Comparison of ENCODE assay signal across 9 mouse cellular contexts in genomic region chr15:57568006-57568630, GRCm38 (mm10).
A peak's percentile ranks its signal among the peaks of the same experiment; 100 is the strongest.
DNase-seq lines count a peak whose midpoint lies in the region; ATAC-seq and TF ChIP-seq lines count a peak whose summit lies in the region.
"Had no signal": no experiment of that assay in that cellular context is flagged by ENCODE, and none has a peak within 500 bp of the region (broad histone marks: within the 10 kb centered on the region; RNA-seq: fewer than 3 reads in every experiment).

No protein-coding gene starts in this region.

- in situ Hi-C loops in CH12.LX (cut with MboI; ENCODE audit: low pct_ligation_motif_present, low pct_unique_long_range_greater_than_20kb, low sequenced_read_pairs) = no loop called here

- TF ChIP-seq EP300 in CH12.LX (IDR thresholded peaks at IDR 0.05; ENCODE audit: low read length) = no peak

- no peak for ATAC-seq in embryonic facial prominence, embryonic 12.5 days (ENCODE audit: insufficient number of reproducible peaks, insufficient read depth, low FRiP score, low TSS enrichment)

- WGBS in heart, embryonic 10.5 days = 54% methylated on average over 5 of the region's 5 CpGs
- WGBS in embryonic facial prominence, embryonic 12.5 days = 52% methylated on average over 5 of the region's 5 CpGs

- H3K27ac ChIP-seq in heart, embryonic 10.5 days = no peak overlapping the region
- H3K27ac ChIP-seq in CH12.LX (ENCODE audit: insufficient read depth, low read depth) = peak overlapping the region; percentile 64
- H3K27ac ChIP-seq in embryonic facial prominence, embryonic 12.5 days = 0 out of 2 replicates have a peak overlapping the region, but pooled peaks have one; percentile 3

- TF ChIP-seq POLR2A in CH12.LX (IDR thresholded peaks at IDR 0.05; ENCODE audit: low read depth, low read length) = no peak

- H3K4me2 ChIP-seq in CH12.LX (ENCODE audit: insufficient read depth, low read depth, poor library complexity, severe bottlenecking) = peak overlapping the region; percentile 2; the same call in 1 of the 2 replicates
- H3K4me2 ChIP-seq in embryonic facial prominence, embryonic 12.5 days (replicated peaks) = no peak overlapping the region

- no peak for TF ChIP-seq RAD21 in CH12.LX (IDR thresholded peaks at IDR 0.05; ENCODE audit: low read depth, low read length)

- dilution Hi-C loops in CH12.LX (cut with MboI; ENCODE audit: extremely low pct_ligation_motif_present, extremely low pct_unique_long_range_greater_than_20kb, low sequenced_read_pairs) = no loop called here

- H3K27me3 ChIP-seq in heart, embryonic 10.5 days (ENCODE audit: insufficient read depth, poor library complexity, severe bottlenecking) = no peaks in the 10 kb centered on the region
- H3K27me3 ChIP-seq in CH12.LX (replicated peaks) = no peaks in the 10 kb centered on the region
- no peaks in the 10 kb centered on the region for H3K27me3 ChIP-seq in embryonic facial prominence, embryonic 12.5 days
- H3K27me3 ChIP-seq: megakaryocyte, embryonic 14.5 days had no signal

- H3K36me3 ChIP-seq in heart, embryonic 10.5 days = no peaks in the 10 kb centered on the region
- peaks cover 0 to 2% of the 10 kb centered on the region in 2 experiments for H3K36me3 ChIP-seq in CH12.LX (replicated peaks in 1 of 2; ENCODE audit: control insufficient read depth in 1 of 2, insufficient read depth in 1 of 2, low read length in 1 of 2)
- no peaks in the 10 kb centered on the region for H3K36me3 ChIP-seq in embryonic facial prominence, embryonic 12.5 days

- no peaks in the 10 kb centered on the region for H3K9me3 ChIP-seq in heart, embryonic 10.5 days
- no peaks in the 10 kb centered on the region for H3K9me3 ChIP-seq in CH12.LX (replicated peaks; ENCODE audit: low read length)
- H3K9me3 ChIP-seq in embryonic facial prominence, embryonic 12.5 days = no peaks in the 10 kb centered on the region
- H3K9me3 ChIP-seq: megakaryocyte, embryonic 14.5 days had no signal

- no peaks in the 10 kb centered on the region for H3K4me1 ChIP-seq in heart, embryonic 10.5 days
- peaks cover 13 to 61% of the 10 kb centered on the region in 2 experiments for H3K4me1 ChIP-seq in CH12.LX (ENCODE audit: control insufficient read depth in 1 of 2, insufficient read depth in 2 of 2)
- H3K4me1 ChIP-seq in embryonic facial prominence, embryonic 12.5 days = no peaks in the 10 kb centered on the region
- H3K4me1 ChIP-seq: megakaryocyte, embryonic 14.5 days had no signal

- no peak for TF ChIP-seq CTCF in CH12.LX (conservative IDR thresholded peaks at IDR 0.05 in 1 of 2, IDR thresholded peaks at IDR 0.05 in 1 of 2; ENCODE audit: low read depth in 2 of 2, low read length in 2 of 2)

- H3K9ac ChIP-seq in CH12.LX (ENCODE audit: insufficient read depth, low read depth) = peak overlapping the region; percentile 33; the same call in 1 of the 2 replicates
- no peak overlapping the region for H3K9ac ChIP-seq in embryonic facial prominence, embryonic 12.5 days

- H3K79me2 ChIP-seq in CH12.LX (replicated peaks; ENCODE audit: control insufficient read depth, extremely low read depth, insufficient read depth, poor library complexity, severe bottlenecking) = no peaks in the 10 kb centered on the region

- peak; percentile 13 to 19 for DNase-seq in heart, adult 9 months (ENCODE audit: low spot score in 2 of 2)
- no peak for DNase-seq in heart, embryonic 10.5 days (ENCODE audit: low spot score)
- DNase-seq in CH12.LX (ENCODE audit: extremely low read depth) = no peak
- DNase-seq in heart, postnatal 4 days = peak; percentile 14
- DNase-seq in layer of hippocampus, adult 8-10 months (ENCODE audit: low spot score in 2 of 2) = no peak
- no peak for DNase-seq in T-cell, adult 2 months (ENCODE audit: low spot score)
- DNase-seq in thymus, postnatal 4 days = no peak

- H3K4me3 ChIP-seq in heart, embryonic 10.5 days = no peak overlapping the region
- H3K4me3 ChIP-seq in CH12.LX (replicated peaks in 1 of 3; ENCODE audit: low read depth in 2 of 3, low read length in 2 of 3, poor library complexity in 1 of 3) = no peak overlapping the region
- H3K4me3 ChIP-seq in embryonic facial prominence, embryonic 12.5 days = no peak overlapping the region
- H3K4me3 ChIP-seq: megakaryocyte, embryonic 14.5 days had no signal

TF ChIP-seq in CH12.LX, 34 proteins besides CTCF, POLR2A, EP300 and RAD21:
- TF ChIP-seq SIN3A (IDR thresholded peaks at IDR 0.05; ENCODE audit: low read length) = no peak

Comparison
In these comparisons a context has a peak if more than half of its experiments do, and no peak if none do; other contexts are left out.
1. DNase-seq: peak in heart, adult 9 months (2 of 2) and heart, postnatal 4 days (single experiment); none in heart, embryonic 10.5 days (single experiment), CH12.LX (single experiment), layer of hippocampus, adult 8-10 months (0 of 2), T-cell, adult 2 months (single experiment) and thymus, postnatal 4 days (single experiment).